Mouse (Mus musculus): ENCODE data around the gene Zpbp2.

Zpbp2 gene

GRCm38 (mm10) chr11:98550975-98551828 lies at the start of gene Zpbp2:
Zpbp2 (plus strand) TSS chr11:98551097.
- peak; percentile 87 for DNase-seq

GRCm38 (mm10) chr11:98504926-98505325 lies 46.0 kb upstream of the Zpbp2 start:
- DNase-seq: no peak

- DNase-seq: peak; percentile 61
Observed at GRCm38 (mm10) chr11:98509434-98509833, 41.5 kb upstream of the Zpbp2 start.

- no peak for DNase-seq
Observed at GRCm38 (mm10) chr11:98510125-98510524, 40.8 kb upstream of the Zpbp2 start.

GRCm38 (mm10) chr11:98512881-98513280 lies 38.0 kb upstream of the Zpbp2 start:
- no peak for DNase-seq

GRCm38 (mm10) chr11:98513356-98513936 lies 37.5 kb upstream of the Zpbp2 start:
- DNase-seq: no peak

- DNase-seq: no peak
Observed at GRCm38 (mm10) chr11:98520468-98520867, 30.4 kb upstream of the Zpbp2 start.

- DNase-seq: no peak
Observed at GRCm38 (mm10) chr11:98525140-98525539, 25.8 kb upstream of the Zpbp2 start.

- no peak for DNase-seq
Observed at GRCm38 (mm10) chr11:98526824-98527461, 24.0 kb upstream of the Zpbp2 start.

GRCm38 (mm10) chr11:98537480-98538034 lies 13.3 kb upstream of the Zpbp2 start:
- no peak for DNase-seq

- no peak for DNase-seq
Observed at GRCm38 (mm10) chr11:98540319-98540718, 10.6 kb upstream of the Zpbp2 start.

GRCm38 (mm10) chr11:98542553-98542952 lies 8.3 kb upstream of the Zpbp2 start:
- no peak for DNase-seq

GRCm38 (mm10) chr11:98543414-98543813 lies 7.5 kb upstream of the Zpbp2 start:
- no peak for DNase-seq

- no peak for DNase-seq
Observed at GRCm38 (mm10) chr11:98544890-98545677, 5.8 kb upstream of the Zpbp2 start.

GRCm38 (mm10) chr11:98545711-98546231 lies 5.1 kb upstream of the Zpbp2 start, which contains the start of gene Ikzf3:
Ikzf3 (minus strand) TSS chr11:98546031.
- DNase-seq: peak; percentile 33

- DNase-seq: no peak
Observed at GRCm38 (mm10) chr11:98546529-98547307, 4.2 kb upstream of the Zpbp2 start.

GRCm38 (mm10) chr11:98547308-98547693 lies 3.6 kb upstream of the Zpbp2 start:
- no peak for DNase-seq

GRCm38 (mm10) chr11:98549363-98549762 lies 1.5 kb upstream of the Zpbp2 start:
- no peak for DNase-seq

- DNase-seq: no peak
Observed at GRCm38 (mm10) chr11:98550311-98550974, 454 bp upstream of the Zpbp2 start.

- no peak for DNase-seq
Observed at GRCm38 (mm10) chr11:98553966-98554365, 3.1 kb downstream of the Zpbp2 start.

GRCm38 (mm10) chr11:98555124-98555700 lies 4.3 kb downstream of the Zpbp2 start:
- no peak for DNase-seq

Measured in lung, postnatal 14 days (tissue).